25 mouse cellular contexts compared by ENCODE assay signal in genomic region chr7:94856636-94857035, GRCm38 (mm10).
DNase-seq lines count a peak whose midpoint lies in the region; ATAC-seq and TF ChIP-seq lines count a peak whose summit lies in the region.
"Had no signal": no experiment of that assay in that cellular context is flagged by ENCODE, and none has a peak within 500 bp of the region (broad histone marks: within the 10 kb centered on the region; RNA-seq: fewer than 3 reads in every experiment).

No protein-coding gene starts in this region.

- H3K36me3 ChIP-seq in forebrain, embryonic 14.5 days (ENCODE audit: control insufficient read depth, insufficient read depth, low read length), result no peaks in the 10 kb centered on the region
- no peaks in the 10 kb centered on the region for H3K36me3 ChIP-seq in forebrain, embryonic 12.5 days (replicated peaks)
- no peaks in the 10 kb centered on the region for H3K36me3 ChIP-seq in liver, adult 2 months (ENCODE audit: control insufficient read depth, insufficient read depth, low read length)
- H3K36me3 ChIP-seq: heart, embryonic 13.5 days had no signal

- H3K9me3 ChIP-seq in forebrain, embryonic 14.5 days (replicated peaks; ENCODE audit: control insufficient read depth, low read length), result no peaks in the 10 kb centered on the region
- no peaks in the 10 kb centered on the region for H3K9me3 ChIP-seq in forebrain, embryonic 12.5 days
- H3K9me3 ChIP-seq: heart, embryonic 13.5 days had no signal

- no peak overlapping the region for H3K4me2 ChIP-seq in forebrain, embryonic 14.5 days (ENCODE audit: low read length)
- H3K4me2 ChIP-seq in forebrain, embryonic 12.5 days, result no peak overlapping the region
- H3K4me2 ChIP-seq: heart, embryonic 13.5 days; hindbrain, embryonic 14.5 days had no signal

- TF ChIP-seq POLR2A in liver, adult 2 months (IDR thresholded peaks at IDR 0.05; ENCODE audit: extremely low read depth, insufficient read depth, low read length), result no peak

- no peaks in the 10 kb centered on the region for H3K4me1 ChIP-seq in forebrain, embryonic 14.5 days (ENCODE audit: control insufficient read depth, insufficient read depth, low read length)
- no peaks in the 10 kb centered on the region for H3K4me1 ChIP-seq in forebrain, embryonic 12.5 days
- no peaks in the 10 kb centered on the region for H3K4me1 ChIP-seq in liver, adult 2 months (ENCODE audit: control insufficient read depth, insufficient read depth, low read length)
- H3K4me1 ChIP-seq: heart, embryonic 13.5 days had no signal

- no peak for TF ChIP-seq CTCF in liver, adult 2 months (IDR thresholded peaks at IDR 0.05; ENCODE audit: low read depth, low read length)

- peak; percentile 36 to 71 for DNase-seq in cerebellum, postnatal 14 days
- no peak for DNase-seq in cerebellum, adult 8-10 months
- DNase-seq in forebrain, embryonic 14.5 days (ENCODE audit: low spot score), result peak; percentile 18
- DNase-seq in liver, adult 2 months (ENCODE audit: extremely low read depth, low read depth, low spot score), result peak; percentile 26
- DNase-seq in liver, result no peak
- no peak for DNase-seq in embryo, embryonic 9.5 days (ENCODE audit: extremely low spot score)
- DNase-seq: adrenal gland, adult 8-10 months; adrenal gland, postnatal 25 days; B cell, adult 2 months; cerebellum, adult 18-20 months; cerebellum, adult 9-11 months; embryo, embryonic 11 days; gastrocnemius, postnatal 25 days; heart, adult 18-20 months; heart, postnatal 14 days; heart, postnatal 4 days; kidney, adult 18-20 months; kidney, adult 9 months had no signal

- H3K27me3 ChIP-seq in forebrain, embryonic 14.5 days (replicated peaks; ENCODE audit: control insufficient read depth, insufficient read depth, low read length), result no peaks in the 10 kb centered on the region
- H3K27me3 ChIP-seq in forebrain, embryonic 12.5 days, result no peaks in the 10 kb centered on the region
- no peaks in the 10 kb centered on the region for H3K27me3 ChIP-seq in liver, adult 2 months (ENCODE audit: control insufficient read depth, insufficient read depth, low read length)
- H3K27me3 ChIP-seq: heart, embryonic 13.5 days had no signal

- WGBS in forebrain, embryonic 14.5 days, result 80% methylated on average over 2 of the region's 2 CpGs
- WGBS in forebrain, embryonic 12.5 days, result 92% methylated on average over 2 of the region's 2 CpGs
- WGBS in liver, adult 2 months, result 83% methylated on average over 2 of the region's 2 CpGs

- H3K27ac ChIP-seq in forebrain, embryonic 14.5 days (ENCODE audit: low read depth, low read length), result no peak overlapping the region
- no peak overlapping the region for H3K27ac ChIP-seq in forebrain, embryonic 12.5 days
- H3K27ac ChIP-seq in liver, adult 2 months (replicated peaks; ENCODE audit: insufficient read depth, low read depth, low read length), result no peak overlapping the region
- H3K27ac ChIP-seq: heart, embryonic 13.5 days; hindbrain, embryonic 14.5 days; hindbrain, postnatal 0 days had no signal

- no peaks in the 10 kb centered on the region for H3K79me2 ChIP-seq in liver, adult 2 months (ENCODE audit: control insufficient read depth, insufficient read depth, low read length)

- H3K4me3 ChIP-seq in forebrain, embryonic 14.5 days (ENCODE audit: low read depth, low read length), result no peak overlapping the region
- no peak overlapping the region for H3K4me3 ChIP-seq in forebrain, embryonic 12.5 days (replicated peaks)
- no peak overlapping the region for H3K4me3 ChIP-seq in liver, adult 2 months (ENCODE audit: insufficient read depth, low read depth, low read length)
- H3K4me3 ChIP-seq: heart, embryonic 13.5 days had no signal

- ATAC-seq in forebrain, embryonic 14.5 days, result no peak
- no peak for ATAC-seq in forebrain, embryonic 12.5 days (ENCODE audit: low FRiP score)
- ATAC-seq: activated CD4-positive, CD25-positive, alpha-beta regulatory T cell, adult 4 months; hindbrain, postnatal 0 days; inflammation-experienced regulatory T-cells, adult 6 months; intestine, embryonic 16.5 days had no signal

- H3K9ac ChIP-seq in forebrain, embryonic 14.5 days (ENCODE audit: low read length), result no peak overlapping the region
- no peak overlapping the region for H3K9ac ChIP-seq in forebrain, embryonic 12.5 days
- no peak overlapping the region for H3K9ac ChIP-seq in liver, adult 2 months (ENCODE audit: low read depth, low read length)
- H3K9ac ChIP-seq: heart, embryonic 13.5 days; hindbrain, embryonic 14.5 days had no signal

Comparison
In these comparisons a context has a peak if more than half of its experiments do, and no peak if none do; other contexts are left out.
1. DNase-seq: peak in cerebellum, postnatal 14 days (2 of 2), forebrain, embryonic 14.5 days (single experiment) and liver, adult 2 months (single experiment); none in cerebellum, adult 8-10 months (single experiment), liver (single experiment) and embryo, embryonic 9.5 days (single experiment).